Mouse (Mus musculus) intestine, embryonic 14.5 days (tissue): ENCODE results near the gene U2af2. TPM values are rescaled to one million over a fixed set of nuclear protein-coding genes. Genes with fewer than 3 reads are reported as not detected.

Source experiments
- ATAC-seq: fragments of 200-750 bp; cut with Nextera tagmentation; replicated peaks from 2 replicates; pipeline ENCODE4 v1.8.0; 2017; ENCODE audit warnings: low read depth, moderate number of reproducible peaks, moderate TSS enrichment, moderate library complexity; ENCODE audit not compliant: low FRiP score, low TSS enrichment
- DNase-seq: peaks from one replicate; pipeline ENCODE4 v3.0.0-alpha.2; 2018; ENCODE audit warnings: low spot score
- H3K27ac ChIP-seq: fragments of 300-500 bp; sonication (generic); 2 replicates; pipeline ENCODE4 v1.5.1; 2014; ENCODE audit warnings: low read depth, mild to moderate bottlenecking, control low read depth
- H3K27me3 ChIP-seq: fragments of 300-500 bp; sonication (generic); replicated peaks from 2 replicates; pipeline ENCODE4 v1.6.1; 2014; ENCODE audit warnings: low read length, control low read depth; ENCODE audit not compliant: control insufficient read depth, insufficient read depth
- H3K36me3 ChIP-seq: fragments of 300-500 bp; sonication (generic); 2 replicates; pipeline ENCODE4 v1.6.1; 2014; ENCODE audit warnings: low read length, control low read depth; ENCODE audit not compliant: control insufficient read depth, insufficient read depth
- H3K4me1 ChIP-seq: fragments of 300-500 bp; sonication (generic); replicated peaks from 2 replicates; pipeline ENCODE4 v1.6.1; 2014; ENCODE audit warnings: low read length, control low read depth, mixed read lengths; ENCODE audit not compliant: control insufficient read depth, insufficient read depth
- H3K4me2 ChIP-seq: fragments of 300-500 bp; sonication (generic); 2 replicates; pipeline ENCODE4 v1.6.1; 2014; ENCODE audit warnings: low read length
- H3K4me3 ChIP-seq: fragments of 300-500 bp; sonication (generic); 2 replicates; pipeline ENCODE4 v1.5.1; 2014; ENCODE audit warnings: low read depth, low read length, control low read depth, mixed read lengths
- H3K9ac ChIP-seq: fragments of 300-500 bp; sonication (generic); 2 replicates; pipeline ENCODE4 v1.6.1; 2014; ENCODE audit warnings: mild to moderate bottlenecking, low read length
- H3K9me3 ChIP-seq: fragments of 300-500 bp; sonication (generic); 2 replicates; pipeline ENCODE4 v1.6.1; 2016; ENCODE audit warnings: low read length, control low read depth; ENCODE audit not compliant: control insufficient read depth
- WGBS: fragments of 180-500 bp; shearing (Covaris S2); extraction: QIAGEN DNeasy Blood & Tissue Kit; methylation state at CpG from one replicate; pipeline ENCODE4 v1.1.7; 2014; 5-methylcytosine and 5-hydroxymethylcytosine counted together
- polyA plus RNA-seq: library from polyadenylated mRNA; unstranded; fragments of >200 nt; fragmentation: Nextera tagmentation; extraction: Ambion mirVana; gene quantifications from 2 replicates; pipeline ENCODE4 v1.2.1, GENCODE M21; 2014

U2af2 gene
- polyA plus RNA-seq, 1 experiment from 2014 or later, result 133 TPM

DNA sequence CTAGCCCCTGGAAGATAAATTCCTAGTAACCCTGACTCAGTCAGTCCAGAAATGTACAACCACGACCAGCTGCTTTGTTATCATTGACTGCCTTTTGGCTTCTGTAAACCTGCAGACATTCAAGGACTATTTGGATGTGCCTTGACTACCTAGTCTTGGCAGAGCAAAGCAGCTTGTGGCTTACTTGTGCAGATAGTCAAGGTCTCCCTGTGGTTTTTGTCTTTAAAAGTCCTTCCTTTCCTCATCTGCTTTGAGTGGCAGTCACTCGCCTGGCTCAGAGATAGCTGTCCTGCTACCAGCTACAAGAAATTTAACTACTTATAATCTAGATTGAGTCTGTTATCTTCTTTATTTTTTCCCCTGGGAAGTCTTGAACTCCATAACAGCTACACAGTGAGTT lies 17.0 kb upstream of the U2af2 start:
- no peak overlapping the region for H3K9ac ChIP-seq
- DNase-seq (no peak), ATAC-seq (no peak)
- WGBS, result 83% methylated on average over 2 of the region's 2 CpGs
- H3K36me3 ChIP-seq, result no peaks in the 10 kb centered on the region
- no peaks in the 10 kb centered on the region for H3K27me3 ChIP-seq
- H3K27ac ChIP-seq, result no peak overlapping the region
- H3K4me1 ChIP-seq, result no peaks in the 10 kb centered on the region
- no peaks in the 10 kb centered on the region for H3K9me3 ChIP-seq
- no peak overlapping the region for H3K4me2 ChIP-seq
- no peak overlapping the region for H3K4me3 ChIP-seq

DNA sequence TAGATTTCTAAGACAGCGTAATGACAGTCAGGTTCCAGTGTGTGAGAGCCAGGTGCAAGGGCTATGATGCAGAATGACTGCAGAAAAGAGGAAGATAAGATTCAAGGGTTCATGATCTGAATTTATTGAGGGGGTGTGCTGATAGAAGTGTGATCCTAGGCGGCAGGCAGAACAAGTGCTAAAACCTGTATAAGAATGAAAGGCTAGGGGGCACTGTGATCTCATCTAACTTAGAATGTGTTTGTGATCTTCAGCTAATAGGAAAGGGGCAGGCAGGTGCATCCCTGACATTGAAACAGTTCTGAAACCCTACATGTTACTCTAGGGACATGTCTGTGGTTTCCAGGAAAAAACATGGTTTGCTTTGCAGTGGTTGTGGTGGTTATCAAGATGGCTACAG lies 15.8 kb upstream of the U2af2 start:
- no peak overlapping the region for H3K4me2 ChIP-seq
- no peaks in the 10 kb centered on the region for H3K36me3 ChIP-seq
- H3K9ac ChIP-seq, result no peak overlapping the region
- no peak for ATAC-seq
- WGBS, result 67% methylated on average over 2 of the region's 2 CpGs
- H3K9me3 ChIP-seq, result no peaks in the 10 kb centered on the region
- no peak for DNase-seq
- H3K27ac ChIP-seq, result no peak overlapping the region
- H3K4me1 ChIP-seq, result 0 out of 2 replicates have a peak, but pooled peaks cover 7% of the 10 kb centered on the region
- H3K4me3 ChIP-seq, result no peak overlapping the region
- no peaks in the 10 kb centered on the region for H3K27me3 ChIP-seq

- H3K4me1 ChIP-seq, result peaks cover 9% of the 10 kb centered on the region
- peaks cover 5% of the 10 kb centered on the region; the same call in 1 of the 2 replicates for H3K27me3 ChIP-seq
- H3K9ac ChIP-seq, result no peak overlapping the region
- no peak overlapping the region for H3K27ac ChIP-seq
- ATAC-seq (no peak), DNase-seq (no peak)
- H3K9me3 ChIP-seq, result no peaks in the 10 kb centered on the region
- no peak overlapping the region for H3K4me3 ChIP-seq
- WGBS, result 25% methylated on average over 2 of the region's 2 CpGs
- H3K4me2 ChIP-seq, result no peak overlapping the region
- H3K36me3 ChIP-seq, result no peaks in the 10 kb centered on the region
These were observed 14.6 kb upstream of the U2af2 start for GRCm38 (mm10) chr7:5047313-5047712.

DNA sequence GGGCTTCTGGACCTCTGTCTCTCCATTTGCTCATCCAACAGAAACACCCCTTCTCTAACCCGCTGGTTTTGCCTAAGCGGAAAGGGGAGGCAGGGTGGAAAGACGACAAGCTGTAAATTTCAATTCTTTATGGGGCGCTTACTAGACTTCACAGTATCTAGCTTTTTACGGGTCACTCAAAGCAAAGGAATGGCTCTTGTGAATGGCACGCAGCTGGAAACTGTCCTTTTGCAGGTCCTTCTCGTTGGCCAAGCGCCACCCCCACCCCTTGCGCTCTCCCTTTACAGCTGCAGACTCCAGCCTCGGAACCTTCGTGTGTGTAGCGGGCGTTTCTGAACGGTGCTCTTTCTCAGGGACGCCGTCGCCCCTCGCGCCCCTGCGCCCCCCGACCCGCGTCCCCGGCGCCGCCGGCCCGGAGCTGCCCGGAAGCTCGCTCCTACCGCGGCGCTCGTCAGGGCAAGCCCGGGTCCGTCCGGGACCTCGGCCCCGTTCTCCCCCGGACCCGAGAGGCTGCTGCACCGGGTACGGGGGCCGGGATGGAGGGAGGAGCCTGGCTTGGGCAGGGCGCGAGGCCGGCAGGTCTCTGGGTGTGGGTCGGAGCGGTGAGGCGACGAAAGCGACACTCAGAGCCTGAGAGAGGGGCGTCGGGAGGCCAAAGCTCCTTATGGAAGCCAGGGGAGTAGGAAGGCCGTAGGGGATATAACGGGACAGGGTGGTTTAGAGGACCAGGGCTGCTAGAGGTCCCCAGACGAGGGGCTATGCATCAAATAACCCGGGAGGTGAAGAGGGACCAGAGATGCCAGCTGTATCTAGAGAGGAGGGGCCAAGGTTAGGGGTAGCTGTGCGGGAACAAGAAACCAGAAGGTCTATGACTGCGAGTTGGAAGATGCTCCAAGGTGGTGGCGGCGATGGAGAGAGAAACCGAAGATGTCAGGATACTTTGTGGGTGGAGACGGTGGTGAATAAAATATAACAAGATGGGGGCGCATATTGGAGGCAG lies 10.4 kb upstream of the U2af2 start, which contains the start of gene Zfp580:
Zfp580 (plus strand) TSS at position 346 of the 1,000 bp plus-strand sequence.
- H3K4me2 ChIP-seq, result peak within 1 kb of the TSS; percentile 92
- no peaks in the 10 kb centered on the region for H3K9me3 ChIP-seq
- WGBS, result under 1% methylated on average over 65 of the region's 65 CpGs
- peak within 1 kb of the TSS; percentile 81 for H3K9ac ChIP-seq
- peak within 1 kb of the TSS; percentile 76 for H3K4me3 ChIP-seq
- peaks cover 30% of the 10 kb centered on the region for H3K4me1 ChIP-seq
- H3K36me3 ChIP-seq, result no peaks in the 10 kb centered on the region
- peak; percentile 78 for ATAC-seq
- H3K27me3 ChIP-seq, result peaks cover 46% of the 10 kb centered on the region
- DNase-seq, result peak; percentile 91
- peak within 1 kb of the TSS; percentile 71; the same call in 1 of the 2 replicates for H3K27ac ChIP-seq

DNA sequence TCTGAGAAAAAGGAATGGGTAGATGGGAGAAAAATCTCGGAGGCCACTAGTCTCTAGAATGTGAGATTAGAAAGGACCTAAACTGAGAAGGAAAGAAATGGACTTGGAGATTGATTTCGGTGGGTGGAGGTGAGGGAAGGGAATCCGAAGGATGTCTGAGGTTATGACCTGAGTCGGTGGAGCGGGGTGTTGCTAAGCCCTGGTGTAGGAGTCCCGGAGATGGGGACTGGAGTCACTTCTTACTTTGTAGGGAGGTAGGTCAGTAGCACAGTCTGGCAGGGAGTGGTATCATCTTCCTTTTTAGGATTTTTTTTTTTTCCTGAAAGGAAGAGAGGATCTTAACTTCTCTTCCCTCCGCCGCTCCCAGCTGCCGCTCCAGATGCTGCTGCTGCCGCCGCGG lies 9.5 kb upstream of the U2af2 start:
- no peaks in the 10 kb centered on the region for H3K9me3 ChIP-seq
- no peak for DNase-seq
- H3K36me3 ChIP-seq, result no peaks in the 10 kb centered on the region
- H3K27ac ChIP-seq, result no peak overlapping the region
- H3K9ac ChIP-seq, result 0 out of 2 replicates have a peak overlapping the region, but pooled peaks have one; percentile 81
- ATAC-seq, result no peak
- WGBS, result 3% methylated on average over 12 of the region's 12 CpGs
- H3K4me2 ChIP-seq, result peak overlapping the region; percentile 92
- peak overlapping the region; percentile 76 for H3K4me3 ChIP-seq
- peaks cover 33% of the 10 kb centered on the region for H3K4me1 ChIP-seq
- peaks cover 54% of the 10 kb centered on the region for H3K27me3 ChIP-seq

GRCm38 (mm10) chr7:5052931-5053343 lies 9.0 kb upstream of the U2af2 start:
- no peaks in the 10 kb centered on the region for H3K9me3 ChIP-seq
- peak overlapping the region; percentile 34; the same call in 1 of the 2 replicates for H3K9ac ChIP-seq
- ATAC-seq (no peak), DNase-seq (peak; percentile 57)
- peaks cover 33% of the 10 kb centered on the region for H3K4me1 ChIP-seq
- no peak overlapping the region for H3K27ac ChIP-seq
- peaks cover 59% of the 10 kb centered on the region for H3K27me3 ChIP-seq
- no peaks in the 10 kb centered on the region for H3K36me3 ChIP-seq
- WGBS, result 5% methylated on average over 45 of the region's 45 CpGs
- H3K4me2 ChIP-seq, result peak overlapping the region; percentile 92
- H3K4me3 ChIP-seq, result peak overlapping the region; percentile 76

GRCm38 (mm10) chr7:5053456-5054179 lies 8.3 kb upstream of the U2af2 start:
- peaks cover 60% of the 10 kb centered on the region for H3K27me3 ChIP-seq
- no peaks in the 10 kb centered on the region for H3K9me3 ChIP-seq
- H3K36me3 ChIP-seq, result no peaks in the 10 kb centered on the region
- peak overlapping the region; percentile 92 for H3K4me2 ChIP-seq
- DNase-seq (peak; percentile 69), ATAC-seq (no peak)
- no peak overlapping the region for H3K27ac ChIP-seq
- peak overlapping the region; percentile 76 for H3K4me3 ChIP-seq
- H3K4me1 ChIP-seq, result peaks cover 33% of the 10 kb centered on the region
- 11% methylated on average over 32 of the region's 32 CpGs for WGBS
- H3K9ac ChIP-seq, result peak overlapping the region; percentile 29; the same call in 1 of the 2 replicates

DNA sequence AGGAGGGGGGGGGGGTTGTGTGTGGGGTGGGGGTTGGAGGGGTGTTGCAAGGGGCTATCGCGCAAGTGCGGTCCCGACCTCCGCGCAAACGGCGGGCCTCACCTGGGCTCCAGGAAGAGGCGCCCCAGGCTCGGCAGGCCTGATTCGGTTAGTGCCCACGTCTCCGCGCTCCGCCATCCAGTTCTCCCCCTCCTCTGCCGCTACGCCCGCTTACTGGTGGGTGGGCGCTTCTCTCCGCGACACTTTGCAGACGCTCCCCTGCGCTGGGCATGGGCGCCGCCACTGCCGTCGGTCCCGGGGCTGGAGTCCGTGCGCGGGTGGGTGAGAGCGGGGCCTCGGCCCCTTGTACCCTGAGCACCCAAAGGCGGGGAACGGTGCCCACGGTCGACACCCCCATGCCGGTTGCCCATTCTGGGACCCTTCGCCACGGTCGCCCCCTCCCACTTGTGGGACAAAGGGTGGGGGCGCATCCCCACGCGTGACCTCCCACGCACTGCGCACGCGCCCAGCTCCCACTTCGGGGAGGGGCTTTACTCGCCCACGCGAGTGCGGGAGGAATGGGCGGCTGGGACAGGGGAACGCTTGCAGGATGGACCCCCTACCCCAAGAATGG lies 5.2 kb upstream of the U2af2 start:
- 2% methylated on average over 54 of the region's 55 CpGs for WGBS
- Histone ChIP-seq H3K4me2 (peak overlapping the region; percentile 71), H3K36me3 (no peaks in the 10 kb centered on the region), H3K9me3 (no peaks in the 10 kb centered on the region), H3K27me3 (peaks cover 60% of the 10 kb centered on the region), H3K4me3 (peak overlapping the region; percentile 50), H3K4me1 (peaks cover 37% of the 10 kb centered on the region), H3K27ac (no peak overlapping the region), H3K9ac (peak overlapping the region; percentile 68)
- DNase-seq (peak; percentile 67), ATAC-seq (no peak)
